Mouse (Mus musculus) left cerebral cortex, postnatal 4 days (tissue): ENCODE data around the gene St14. TPM values are rescaled to one million over a fixed set of nuclear protein-coding genes. Genes with fewer than 3 reads are reported as not detected.
"Not testable (repeated sequence)": the region's sequence is repeated elsewhere in the genome, so short reads cannot be mapped to it uniquely, and the experiment has no call there.

ENCODE experiments used
- DNase-seq: peaks from one replicate; pipeline ENCODE4 v3.0.0-alpha.2; 2022
- intact Hi-C: fragments of 180-260 bp; cut with DNase I; formaldehyde crosslinking; loops from one replicate; pipeline ENCODE4 v1.15.1; 2025
- total RNA-seq, 2 experiments: library from RNA; stranded (reverse); gene quantifications; 2 replicates each; pipeline ENCODE4 v1.2.3; 2021

St14 gene
- total RNA-seq = under 1 TPM; 0.34 to 0.40 TPM

- intact Hi-C loops = no loop called here
- peak; percentile 11 for DNase-seq
Observed at GRCm38 (mm10) chr9:31131205-31131968, at the start of gene St14. Gene St14 (minus strand): TSS chr9:31131853.

GRCm38 (mm10) chr9:31177692-31178091 lies 46.0 kb upstream of the St14 start:
- intact Hi-C loops = no loop called here
- no peak for DNase-seq

GRCm38 (mm10) chr9:31176379-31177130 lies 44.9 kb upstream of the St14 start:
- DNase-seq = peak; percentile 90
- intact Hi-C loops = no loop called here

GRCm38 (mm10) chr9:31175978-31176377 lies 44.3 kb upstream of the St14 start:
- no peak for DNase-seq
- intact Hi-C loops = no loop called here

- intact Hi-C loops = no loop called here
- no peak for DNase-seq
Observed at GRCm38 (mm10) chr9:31175346-31175745, 43.7 kb upstream of the St14 start.

- intact Hi-C loops = loop anchor here (5.0 kb wide), 1 partner anchor 179 kb away; no protein-coding TSS in a partner anchor
- DNase-seq = no peak
Observed at GRCm38 (mm10) chr9:31168356-31169093, 36.9 kb upstream of the St14 start.

- DNase-seq = no peak
- intact Hi-C loops = loop anchor here (5.0 kb wide), 1 partner anchor 180 kb away; no protein-coding TSS in a partner anchor
Observed at GRCm38 (mm10) chr9:31167305-31167704, 35.7 kb upstream of the St14 start.

- not testable (repeated sequence) for DNase-seq
- intact Hi-C loops = loop anchor here (5.0 kb wide), 1 partner anchor 182 kb away; no protein-coding TSS in a partner anchor
Observed at GRCm38 (mm10) chr9:31165505-31165904, 33.9 kb upstream of the St14 start.

GRCm38 (mm10) chr9:31163327-31163726 lies 31.7 kb upstream of the St14 start:
- intact Hi-C loops = no loop called here
- no peak for DNase-seq

GRCm38 (mm10) chr9:31162911-31163310 lies 31.3 kb upstream of the St14 start:
- intact Hi-C loops = no loop called here
- DNase-seq = no peak

- peak; percentile 24 for DNase-seq
- intact Hi-C loops = no loop called here
Observed at GRCm38 (mm10) chr9:31159910-31160309, 28.3 kb upstream of the St14 start.

GRCm38 (mm10) chr9:31156594-31156993 lies 24.9 kb upstream of the St14 start:
- intact Hi-C loops = no loop called here
- DNase-seq = no peak

- no peak for DNase-seq
- intact Hi-C loops = loop anchor here (2.0 kb wide), 1 partner anchor 198 kb away; no protein-coding TSS in a partner anchor
Observed at GRCm38 (mm10) chr9:31151050-31151449, 19.4 kb upstream of the St14 start.

- intact Hi-C loops = no loop called here
- no peak for DNase-seq
Observed at GRCm38 (mm10) chr9:31148135-31148534, 16.5 kb upstream of the St14 start.

- DNase-seq = no peak
- intact Hi-C loops = no loop called here
Observed at GRCm38 (mm10) chr9:31145272-31145925, 13.7 kb upstream of the St14 start.

- intact Hi-C loops = no loop called here
- DNase-seq = no peak
Observed at GRCm38 (mm10) chr9:31142924-31143323, 11.3 kb upstream of the St14 start.

GRCm38 (mm10) chr9:31133131-31133530 lies 1.5 kb upstream of the St14 start:
- DNase-seq = no peak
- intact Hi-C loops = no loop called here

- intact Hi-C loops = no loop called here
- DNase-seq = no peak
Observed at GRCm38 (mm10) chr9:31130357-31131204, 1.1 kb downstream of the St14 start.

- no peak for DNase-seq
- intact Hi-C loops = no loop called here
Observed at GRCm38 (mm10) chr9:31129956-31130355, 1.7 kb downstream of the St14 start.
